Mouse (Mus musculus) liver, postnatal 0 days (tissue): Measurements from ENCODE around the gene F3.

Experiments
- CTCF ChIP-seq: sonication (generic); IDR thresholded peaks from 2 replicates; pipeline ENCODE4 v1.5.1; 2016; ENCODE audit warnings: antibody characterized with exemption, low read depth
- EP300 ChIP-seq: IDR thresholded peaks from 2 replicates; pipeline ENCODE4 v1.6.1; 2016; ENCODE audit warnings: antibody characterized with exemption, low read depth, mild to moderate bottlenecking

GRCm38 (mm10) chr3:121724553-121724952 lies 1.2 kb downstream of the F3 start:
- TF ChIP-seq CTCF (no peak), EP300 (no peak)
